Mouse (Mus musculus) olfactory bulb, adult 2 months (tissue): ENCODE data around the gene Rasgrp3.

Source experiments
- CTCF ChIP-seq: fragments of 200-500 bp; IDR thresholded peaks from 2 replicates; pipeline ENCODE4 v1.5.1; 2012; ENCODE audit warnings: low read depth, mild to moderate bottlenecking, low read length, moderate library complexity; ENCODE audit not compliant: insufficient read depth
- POLR2A ChIP-seq: fragments of 200-500 bp; IDR thresholded peaks from 2 replicates; pipeline ENCODE4 v1.6.1; 2012; ENCODE audit warnings: mild to moderate bottlenecking, low read depth, low read length, moderate library complexity; ENCODE audit not compliant: insufficient read depth

- TF ChIP-seq CTCF (no peak), POLR2A (no peak)
These were observed 42.0 kb downstream of the Rasgrp3 start for GRCm38 (mm10) chr17:75477655-75478054.
